Mouse (Mus musculus) stomach, postnatal 0 days (tissue): ENCODE data around the gene Ddx10.

Experiments used
- CTCF ChIP-seq: IDR thresholded peaks from 2 replicates; pipeline ENCODE4 v1.5.1; 2016; ENCODE audit warnings: antibody characterized with exemption, low read depth, mild to moderate bottlenecking, moderate library complexity
- EP300 ChIP-seq: optimal IDR thresholded peaks from 2 replicates; pipeline ENCODE3; 2016; ENCODE audit warnings: antibody characterized with exemption

DNA sequence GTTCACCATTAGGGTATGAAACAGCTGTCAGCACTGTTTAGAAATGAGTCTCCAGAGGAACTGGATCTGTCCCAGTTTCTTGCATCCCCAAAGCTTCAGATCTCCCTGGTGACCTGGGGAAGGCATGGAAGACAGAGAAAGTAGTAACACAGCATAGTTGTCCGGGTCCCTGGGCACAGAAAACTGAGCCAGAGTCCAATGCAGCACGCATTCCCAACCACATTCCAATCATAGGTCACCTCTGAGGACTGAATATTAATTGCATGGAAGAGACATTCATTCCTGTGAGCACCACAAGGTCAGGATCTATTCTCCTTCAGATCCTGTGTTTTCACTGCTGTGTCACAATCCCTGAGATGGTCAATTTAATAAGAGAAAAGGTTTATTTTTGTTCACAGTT is 182.8 kb downstream of the Ddx10 start:
- TF ChIP-seq EP300, result no peak
- TF ChIP-seq CTCF, result no peak
